Mouse (Mus musculus) liver, embryonic 16.5 days (tissue): ENCODE results near the gene Gm8439. TPM values are rescaled to one million over a fixed set of nuclear protein-coding genes. Genes with fewer than 3 reads are reported as not detected.

Source experiments
- ATAC-seq: fragments of 200-750 bp; cut with Nextera tagmentation; 2 replicates; pipeline ENCODE4 v1.8.0; 2017; ENCODE audit warnings: low read depth, mild to moderate bottlenecking, moderate number of reproducible peaks, moderate library complexity
- H3K27ac ChIP-seq: fragments of 300-500 bp; sonication (generic); 2 replicates; pipeline ENCODE4 v1.5.1; 2014; ENCODE audit warnings: mild to moderate bottlenecking, low read length
- H3K27me3 ChIP-seq: fragments of 300-500 bp; sonication (generic); 2 replicates; pipeline ENCODE4 v1.6.1; 2014; ENCODE audit warnings: low read depth, low read length, mixed read lengths; ENCODE audit not compliant: control insufficient read depth, insufficient read depth
- H3K36me3 ChIP-seq: fragments of 300-500 bp; sonication (generic); 2 replicates; pipeline ENCODE4 v1.6.1; 2014; ENCODE audit warnings: mild to moderate bottlenecking; ENCODE audit not compliant: control insufficient read depth, insufficient read depth
- H3K4me1 ChIP-seq: fragments of 300-500 bp; sonication (generic); 2 replicates; pipeline ENCODE4 v1.6.1; 2014; ENCODE audit warnings: low read depth, low read length, mixed read lengths; ENCODE audit not compliant: control insufficient read depth
- H3K4me2 ChIP-seq: fragments of 300-500 bp; sonication (generic); 2 replicates; pipeline ENCODE4 v1.6.1; 2014; ENCODE audit warnings: low read depth, low read length, mixed read lengths
- H3K4me3 ChIP-seq: fragments of 300-500 bp; sonication (generic); 2 replicates; pipeline ENCODE4 v1.5.1; 2014; ENCODE audit warnings: low read depth, mild to moderate bottlenecking, low read length
- H3K9ac ChIP-seq: fragments of 300-500 bp; sonication (generic); 2 replicates; pipeline ENCODE4 v1.6.1; 2014; ENCODE audit warnings: low read depth, low read length
- H3K9me3 ChIP-seq: fragments of 300-500 bp; sonication (generic); replicated peaks from 2 replicates; pipeline ENCODE4 v1.6.1; 2016; ENCODE audit warnings: low read length; ENCODE audit not compliant: control insufficient read depth
- WGBS: fragments of 180-500 bp; shearing (Covaris S2); extraction: QIAGEN DNeasy Blood & Tissue Kit; methylation state at CpG from one replicate; pipeline ENCODE4 v1.1.7; 2014; ENCODE audit not compliant: insufficient replicate concordance; 5-methylcytosine and 5-hydroxymethylcytosine counted together
- polyA plus RNA-seq: library from polyadenylated mRNA; unstranded; fragments of >200 nt; fragmentation: Nextera tagmentation; extraction: Ambion mirVana; gene quantifications from 2 replicates; pipeline ENCODE4 v1.2.1, GENCODE M21; 2015

The Gm8439 gene
- 0.32 TPM in 1 of 2 replicates, not detected in the other for polyA plus RNA-seq

GRCm38 (mm10) chr4:120588445-120588844 is at the start of gene Gm8439:
Gene Gm8439, plus strand, starts transcription at chr4:120588745.
- 36% methylated on average over 4 of the region's 4 CpGs for WGBS
- Histone ChIP-seq H3K4me3 (no peak within 1 kb of the TSS), H3K9me3 (no peaks in the 10 kb centered on the region), H3K9ac (peak within 1 kb of the TSS; percentile 10; the same call in 1 of the 2 replicates), H3K4me2 (peak within 1 kb of the TSS; percentile 25), H3K27ac (peak within 1 kb of the TSS; percentile 37; the same call in 1 of the 2 replicates), H3K36me3 (no peaks in the 10 kb centered on the region), H3K4me1 (peaks cover 11% of the 10 kb centered on the region), H3K27me3 (peaks cover 3% of the 10 kb centered on the region)
- no peak for ATAC-seq

- no peak overlapping the region for H3K27ac ChIP-seq
- H3K4me2 ChIP-seq = no peak overlapping the region
- H3K9me3 ChIP-seq = no peaks in the 10 kb centered on the region
- H3K9ac ChIP-seq = no peak overlapping the region
- no peak overlapping the region for H3K4me3 ChIP-seq
- H3K4me1 ChIP-seq = no peaks in the 10 kb centered on the region
- no peaks in the 10 kb centered on the region for H3K27me3 ChIP-seq
- H3K36me3 ChIP-seq = peaks cover 27% of the 10 kb centered on the region
- ATAC-seq = no peak
- 79% methylated on average over 1 of the region's 1 CpGs for WGBS
Measured at GRCm38 (mm10) chr4:120544896-120545295, 43.6 kb upstream of the Gm8439 start.

- no peak overlapping the region for H3K4me2 ChIP-seq
- H3K4me1 ChIP-seq = no peaks in the 10 kb centered on the region
- H3K9me3 ChIP-seq = no peaks in the 10 kb centered on the region
- no peak overlapping the region for H3K9ac ChIP-seq
- no peak overlapping the region for H3K27ac ChIP-seq
- no peaks in the 10 kb centered on the region for H3K27me3 ChIP-seq
- ATAC-seq = no peak
- 86% methylated on average over 6 of the region's 6 CpGs for WGBS
- H3K36me3 ChIP-seq = peaks cover 33% of the 10 kb centered on the region
- no peak overlapping the region for H3K4me3 ChIP-seq
Measured at GRCm38 (mm10) chr4:120556592-120556991, 32.0 kb upstream of the Gm8439 start.

- no peak for ATAC-seq
- H3K9me3 ChIP-seq = no peaks in the 10 kb centered on the region
- no peaks in the 10 kb centered on the region for H3K27me3 ChIP-seq
- 78% methylated on average over 2 of the region's 2 CpGs for WGBS
- no peak overlapping the region for H3K27ac ChIP-seq
- H3K4me1 ChIP-seq = peaks cover 23% of the 10 kb centered on the region
- no peak overlapping the region for H3K9ac ChIP-seq
- no peak overlapping the region for H3K4me3 ChIP-seq
- H3K4me2 ChIP-seq = no peak overlapping the region
- H3K36me3 ChIP-seq = peaks cover 15% of the 10 kb centered on the region
Measured at GRCm38 (mm10) chr4:120565726-120566125, 22.8 kb upstream of the Gm8439 start.

- peaks cover 11% of the 10 kb centered on the region for H3K36me3 ChIP-seq
- H3K4me3 ChIP-seq = no peak overlapping the region
- WGBS = 58% methylated on average over 5 of the region's 5 CpGs
- peaks cover 27% of the 10 kb centered on the region for H3K4me1 ChIP-seq
- H3K27me3 ChIP-seq = no peaks in the 10 kb centered on the region
- H3K27ac ChIP-seq = peak overlapping the region; percentile 27; the same call in 1 of the 2 replicates
- peak overlapping the region; percentile 29; the same call in 1 of the 2 replicates for H3K9ac ChIP-seq
- peak overlapping the region; percentile 100 for H3K4me2 ChIP-seq
- ATAC-seq = no peak
- H3K9me3 ChIP-seq = no peaks in the 10 kb centered on the region
Measured at GRCm38 (mm10) chr4:120568005-120568404, 20.5 kb upstream of the Gm8439 start.

- no peak for ATAC-seq
- Histone ChIP-seq H3K27me3 (no peaks in the 10 kb centered on the region), H3K4me3 (peak overlapping the region; percentile 93), H3K9me3 (no peaks in the 10 kb centered on the region), H3K36me3 (peaks cover 5% of the 10 kb centered on the region), H3K9ac (peak overlapping the region; percentile 87), H3K27ac (no peak overlapping the region), H3K4me1 (peaks cover 27% of the 10 kb centered on the region), H3K4me2 (peak overlapping the region; percentile 100)
- 6% methylated on average over 4 of the region's 4 CpGs for whole genome bisulfite sequencing
Measured at GRCm38 (mm10) chr4:120569025-120569424, 19.5 kb upstream of the Gm8439 start.

GRCm38 (mm10) chr4:120569486-120570437 is 18.8 kb upstream of the Gm8439 start, which contains the start of gene Ctps:
Gene Ctps, minus strand, starts transcription at chr4:120570276.
- H3K4me1 ChIP-seq = peaks cover 27% of the 10 kb centered on the region
- H3K4me3 ChIP-seq = peak within 1 kb of the TSS; percentile 93
- H3K36me3 ChIP-seq = peaks cover 2% of the 10 kb centered on the region
- H3K9me3 ChIP-seq = no peaks in the 10 kb centered on the region
- ATAC-seq = peak; percentile 97
- under 1% methylated on average over 96 of the region's 97 CpGs for WGBS
- H3K9ac ChIP-seq = peak within 1 kb of the TSS; percentile 87
- peak within 1 kb of the TSS; percentile 100 for H3K4me2 ChIP-seq
- H3K27me3 ChIP-seq = no peaks in the 10 kb centered on the region
- H3K27ac ChIP-seq = peak within 1 kb of the TSS; percentile 84

GRCm38 (mm10) chr4:120570438-120571069 is 18.0 kb upstream of the Gm8439 start:
- H3K4me3 ChIP-seq = peak overlapping the region; percentile 93
- H3K4me2 ChIP-seq = peak overlapping the region; percentile 100
- no peaks in the 10 kb centered on the region for H3K9me3 ChIP-seq
- H3K4me1 ChIP-seq = peaks cover 27% of the 10 kb centered on the region
- peak; percentile 42 for ATAC-seq
- WGBS = 1% methylated on average over 26 of the region's 27 CpGs
- H3K27me3 ChIP-seq = no peaks in the 10 kb centered on the region
- H3K9ac ChIP-seq = peak overlapping the region; percentile 87
- H3K36me3 ChIP-seq = no peaks in the 10 kb centered on the region
- H3K27ac ChIP-seq = peak overlapping the region; percentile 84
